Mouse (Mus musculus) spleen, adult 2 months (tissue): ENCODE measurements around the gene Atp6v0e2.

Experiments used
- CTCF ChIP-seq: fragments of 200-500 bp; IDR thresholded peaks from 2 replicates; pipeline ENCODE4 v1.5.1; 2011; ENCODE audit warnings: mild to moderate bottlenecking, inconsistent platforms; ENCODE audit not compliant: insufficient read depth, insufficient read length, insufficient replicate concordance; ENCODE audit errors: extremely low read depth
- POLR2A ChIP-seq: fragments of 200-500 bp; IDR thresholded peaks from 2 replicates; pipeline ENCODE4 v1.6.1; 2011; ENCODE audit warnings: low read depth, low read length, inconsistent platforms

GRCm38 (mm10) chr6:48545251-48545650, 7.8 kb downstream of the Atp6v0e2 start:
- TF ChIP-seq POLR2A (no peak), CTCF (no peak)
